Mouse (Mus musculus) retina, postnatal 7 days (tissue): Measurements from ENCODE around the gene Brip1.

Experiments used
- DNase-seq: peaks from one replicate; pipeline ENCODE4 v3.0.0-alpha.2; 2012; ENCODE audit warnings: low read depth, low spot score

The Brip1 gene

GRCm38 (mm10) chr11:86115955-86116354, 85.0 kb downstream of the Brip1 start:
- no peak for DNase-seq

- no peak for DNase-seq
Measured at GRCm38 (mm10) chr11:86107276-86107675, 93.7 kb downstream of the Brip1 start.

- DNase-seq = no peak
Measured at GRCm38 (mm10) chr11:86106596-86106995, 94.4 kb downstream of the Brip1 start.

- DNase-seq = no peak
Measured at GRCm38 (mm10) chr11:86101191-86101590, 99.8 kb downstream of the Brip1 start.

- no peak for DNase-seq
Measured at GRCm38 (mm10) chr11:86099341-86099740, 101.7 kb downstream of the Brip1 start.

GRCm38 (mm10) chr11:86088815-86089214, 112.2 kb downstream of the Brip1 start:
- no peak for DNase-seq

GRCm38 (mm10) chr11:86084522-86084921, 116.5 kb downstream of the Brip1 start:
- no peak for DNase-seq

GRCm38 (mm10) chr11:86078025-86078424, 123.0 kb downstream of the Brip1 start:
- DNase-seq = no peak

GRCm38 (mm10) chr11:86076966-86077365, 124.0 kb downstream of the Brip1 start:
- DNase-seq = no peak

- no peak for DNase-seq
Measured at GRCm38 (mm10) chr11:86076403-86076802, 124.6 kb downstream of the Brip1 start.

GRCm38 (mm10) chr11:86075371-86075770, 125.6 kb downstream of the Brip1 start:
- DNase-seq = no peak

GRCm38 (mm10) chr11:86068651-86069050, 132.3 kb downstream of the Brip1 start:
- no peak for DNase-seq

GRCm38 (mm10) chr11:86067154-86067553, 133.8 kb downstream of the Brip1 start:
- peak; percentile 16 for DNase-seq

GRCm38 (mm10) chr11:86064881-86065280, 136.1 kb downstream of the Brip1 start:
- DNase-seq = no peak

GRCm38 (mm10) chr11:86061243-86061642, 139.8 kb downstream of the Brip1 start:
- no peak for DNase-seq

- no peak for DNase-seq
Measured at GRCm38 (mm10) chr11:86059123-86059522, 141.9 kb downstream of the Brip1 start.

GRCm38 (mm10) chr11:86055806-86056205, 145.2 kb downstream of the Brip1 start:
- DNase-seq = no peak

GRCm38 (mm10) chr11:86051383-86051782, 149.6 kb downstream of the Brip1 start:
- DNase-seq = no peak

- no peak for DNase-seq
Measured at GRCm38 (mm10) chr11:86050430-86051280, 150.3 kb downstream of the Brip1 start.

- DNase-seq = no peak
Measured at GRCm38 (mm10) chr11:86039994-86040393, 161.0 kb downstream of the Brip1 start.

GRCm38 (mm10) chr11:86039355-86039754, 161.6 kb downstream of the Brip1 start:
- DNase-seq = no peak

GRCm38 (mm10) chr11:86038701-86039100, 162.3 kb downstream of the Brip1 start:
- no peak for DNase-seq

GRCm38 (mm10) chr11:86032910-86033309, 168.1 kb downstream of the Brip1 start:
- no peak for DNase-seq
